Mouse (Mus musculus): ENCODE measurements at regions not wholly inside any gene's neighbourhood (a gene's known extent, or its start where the extent isn't known, plus 50 kb on each side); places are given as distances from the start of the nearest gene placed in this dataset.
A peak's percentile ranks its signal among the peaks of the same experiment; 100 is the strongest.

DNA sequence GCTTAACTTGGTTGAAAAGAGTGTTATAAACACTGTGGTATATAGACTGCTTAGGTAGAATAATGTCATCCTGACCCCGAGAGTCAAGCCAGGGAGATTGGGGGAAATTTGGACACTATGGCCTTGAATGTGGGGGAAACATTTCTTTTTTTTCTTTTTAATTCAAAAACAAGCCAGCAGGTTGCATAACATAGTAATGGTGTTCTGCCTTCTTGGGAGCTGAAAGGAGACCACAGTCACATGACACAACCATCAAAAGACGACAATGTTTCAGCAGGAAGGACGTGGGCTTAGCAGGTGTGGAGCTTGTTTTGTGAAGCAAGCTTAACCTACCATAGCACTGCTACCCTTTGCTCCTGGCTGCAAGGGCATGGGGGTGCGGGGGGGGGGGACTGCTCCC lies 306.3 kb upstream of the Klf3 start:
- DNase-seq (ENCODE audit: low read depth, low spot score), result peak; percentile 88

DNA sequence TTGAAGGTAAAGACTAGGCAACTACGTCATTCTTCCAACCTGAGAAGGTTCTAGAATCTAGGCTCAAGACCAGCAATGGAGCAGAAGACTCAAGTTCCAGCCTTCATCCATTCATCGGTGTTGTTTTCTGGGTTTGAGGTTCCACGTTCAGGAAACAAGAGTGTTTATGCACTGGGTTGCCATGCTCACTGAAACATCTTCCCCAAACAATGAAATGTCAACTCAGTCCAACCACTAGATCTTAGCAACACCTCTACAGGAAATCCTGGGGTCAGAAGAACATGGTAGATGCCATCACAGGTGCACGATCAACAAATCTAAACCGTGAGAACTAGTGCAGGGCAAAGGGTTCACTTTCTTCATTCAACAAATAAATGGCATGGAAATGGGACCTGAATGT lies 304.8 kb upstream of the Klf3 start:
- DNase-seq (ENCODE audit: low read depth, low spot score), result peak; percentile 85

DNA sequence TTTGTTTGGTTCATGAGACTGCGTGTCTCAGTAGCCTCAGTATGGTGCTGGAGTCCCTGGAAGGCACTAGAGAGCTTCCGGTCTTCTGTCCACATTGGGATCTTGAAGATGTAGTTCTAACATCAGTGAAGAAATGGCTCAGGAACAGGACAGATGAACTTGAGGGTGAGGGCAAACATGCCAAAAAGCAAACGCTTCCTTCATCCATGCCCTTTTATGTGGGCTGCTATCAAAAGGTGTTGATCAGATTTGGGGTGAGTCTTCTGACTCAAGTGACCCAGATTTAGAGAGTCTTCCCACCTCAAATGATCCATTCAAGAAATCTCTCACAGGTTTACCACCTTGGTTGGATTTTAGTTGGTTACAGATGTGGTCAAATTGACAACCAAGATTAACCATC lies 304.1 kb upstream of the Klf3 start:
- peak; percentile 29 for DNase-seq (ENCODE audit: low read depth, low spot score)

DNA sequence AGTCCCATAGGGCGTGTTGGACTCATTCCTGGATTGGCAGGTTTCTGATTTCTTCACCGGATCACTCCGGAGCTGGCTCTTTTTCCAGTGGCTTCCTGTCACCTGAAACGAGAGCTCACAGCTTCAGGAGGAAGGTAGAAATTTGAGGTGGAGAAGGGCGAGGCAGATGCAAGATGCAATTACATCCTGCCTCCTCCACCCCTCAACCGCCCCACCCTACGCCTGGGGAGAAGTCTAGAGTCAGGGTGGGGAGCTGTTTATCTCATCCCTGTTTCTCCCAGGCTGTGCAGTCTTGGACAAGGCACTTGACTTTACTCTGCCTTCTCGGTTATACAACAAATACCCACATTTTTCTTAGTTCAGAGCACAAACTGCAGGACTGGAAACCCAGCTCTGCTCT lies 302.8 kb upstream of the Klf3 start:
- DNase-seq (ENCODE audit: low read depth, low spot score), result peak; percentile 34

DNA sequence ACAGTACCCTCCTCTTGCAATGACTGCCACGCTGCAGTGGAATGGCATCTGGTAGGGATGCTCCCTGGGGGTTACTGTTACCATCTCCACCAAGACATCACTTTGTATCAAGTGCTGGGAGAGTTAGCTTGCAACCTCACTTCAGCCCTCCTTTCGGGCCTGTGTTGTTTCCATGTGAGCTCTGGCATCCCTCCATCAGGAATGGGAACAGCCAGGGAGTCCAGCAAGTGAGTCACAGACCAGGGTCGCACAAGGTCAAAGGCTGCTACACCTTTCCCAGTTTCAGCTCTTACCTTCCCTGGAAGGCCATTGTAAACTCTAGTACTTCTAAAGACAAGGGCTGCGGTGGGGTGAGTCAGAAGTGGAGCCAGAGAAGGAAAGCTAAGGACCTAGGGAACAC lies 302.3 kb upstream of the Klf3 start:
- DNase-seq (ENCODE audit: low read depth, low spot score), result no peak

GRCm38 (mm10) chr5:64501746-64502145 lies 301.4 kb upstream of the Klf3 start:
- DNase-seq (ENCODE audit: low read depth, low spot score), result no peak

DNA sequence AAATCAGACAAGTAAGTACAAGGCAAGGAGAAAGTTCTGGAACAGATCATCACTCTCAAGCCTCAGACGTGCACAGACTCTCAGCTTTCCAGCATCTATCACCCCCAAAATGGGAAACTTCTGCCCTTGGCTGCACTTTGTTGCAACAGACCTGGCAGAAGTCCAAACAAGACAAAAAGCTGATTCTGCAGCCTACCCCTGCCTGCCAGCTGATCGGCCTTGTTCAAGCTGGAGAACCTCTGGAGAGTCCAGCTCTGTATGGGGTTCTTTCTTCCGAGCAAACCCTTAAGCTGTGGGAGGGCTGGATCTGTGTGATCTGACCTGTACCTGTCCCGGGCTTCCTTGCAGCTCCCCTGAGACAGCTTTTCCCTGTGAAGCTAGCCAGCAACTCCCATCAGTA lies 299.7 kb upstream of the Klf3 start:
- DNase-seq (ENCODE audit: low read depth, low spot score), result peak; percentile 7

DNA sequence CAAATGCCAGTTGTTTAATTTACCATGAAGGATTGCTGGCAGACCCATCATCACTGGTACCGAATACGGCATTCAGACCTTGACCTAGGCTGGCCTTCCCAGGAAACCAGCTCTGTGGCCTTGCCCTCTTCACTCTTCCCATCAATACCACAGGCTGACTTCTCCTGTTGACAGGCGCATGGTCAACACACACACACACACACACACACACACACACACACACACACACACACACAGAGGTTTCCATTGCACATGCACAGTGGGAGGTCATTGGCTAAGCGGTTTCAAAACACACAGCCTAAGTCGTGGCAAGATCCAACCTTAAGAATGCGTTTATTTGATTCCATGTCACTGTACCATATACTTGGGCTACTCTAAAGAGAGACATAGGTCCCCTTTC lies 298.7 kb upstream of the Klf3 start:
- DNase-seq (ENCODE audit: low read depth, low spot score), result no peak

- DNase-seq (ENCODE audit: low read depth, low spot score), result peak; percentile 79
Observed at GRCm38 (mm10) chr5:64505227-64505834, 297.9 kb upstream of the Klf3 start.

- DNase-seq (ENCODE audit: low read depth, low spot score), result peak; percentile 86
Observed at GRCm38 (mm10) chr5:64505835-64506600, 297.2 kb upstream of the Klf3 start.

DNA sequence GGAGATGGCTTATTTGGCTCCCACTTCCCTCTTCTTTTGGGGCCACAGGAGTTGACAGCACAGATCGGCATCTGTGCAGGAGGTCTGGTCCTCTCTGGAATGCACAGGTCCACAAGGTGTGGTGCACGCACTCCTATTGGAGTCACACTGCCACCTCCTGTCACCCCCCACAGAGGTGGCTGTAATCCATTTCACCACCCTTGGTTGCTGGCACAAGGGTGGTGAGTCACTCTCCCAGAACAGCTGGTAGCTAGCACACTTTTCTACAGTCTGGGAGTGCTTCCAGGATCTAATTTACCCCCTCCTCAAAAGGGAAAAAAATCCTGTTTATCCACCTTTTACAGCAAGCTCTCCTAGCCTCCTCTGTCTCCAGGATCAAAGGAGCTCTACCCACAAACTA lies 294.6 kb upstream of the Klf3 start:
- DNase-seq (ENCODE audit: low read depth, low spot score), result no peak

DNA sequence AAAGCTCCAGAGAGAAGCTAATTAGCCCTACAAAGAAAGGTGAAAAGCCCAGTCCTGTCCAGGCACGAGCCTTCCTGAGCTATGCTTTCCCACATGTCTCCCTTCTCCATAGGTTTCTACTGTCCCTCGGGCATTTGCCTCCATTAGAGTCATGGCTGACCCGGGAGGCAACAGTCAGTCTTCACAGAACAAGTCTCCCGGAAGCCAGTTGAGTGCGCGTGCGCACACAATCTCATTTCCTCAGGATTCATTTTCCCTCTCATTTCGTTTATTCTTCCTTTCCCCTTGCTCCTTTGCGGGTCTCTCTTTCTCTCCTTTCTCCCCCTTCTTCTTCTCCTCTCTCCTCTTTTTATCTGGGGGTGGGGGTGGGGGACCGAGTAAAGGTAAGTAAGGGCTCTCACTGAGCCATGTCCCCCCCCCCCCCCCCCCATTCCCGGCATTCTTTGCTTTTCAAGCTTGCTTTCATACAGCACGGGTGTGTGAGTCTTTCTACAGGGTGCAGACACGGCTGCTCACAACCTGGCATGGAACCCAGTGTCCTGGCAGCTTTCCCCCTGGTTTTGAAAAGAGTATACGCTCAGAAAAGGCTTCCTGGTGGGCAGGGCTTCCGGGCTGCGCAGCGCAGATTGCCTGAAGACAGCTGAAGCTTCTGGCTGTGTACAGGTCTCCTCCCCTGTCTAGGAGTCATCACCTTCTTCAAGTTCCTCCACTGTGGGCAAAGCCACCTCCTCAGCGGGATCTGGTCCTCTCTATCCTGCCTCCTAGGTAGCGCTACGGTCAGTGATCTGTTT lies 289.8 kb upstream of the Klf3 start:
- peak; percentile 13 for DNase-seq (ENCODE audit: low read depth, low spot score)

GRCm38 (mm10) chr5:64516115-64516665 lies 287.0 kb upstream of the Klf3 start:
- no peak for DNase-seq (ENCODE audit: low read depth, low spot score)

- peak; percentile 18 for DNase-seq (ENCODE audit: low read depth, low spot score)
Observed at GRCm38 (mm10) chr5:64517241-64517640, 285.9 kb upstream of the Klf3 start.

- no peak for DNase-seq (ENCODE audit: low read depth, low spot score)
Observed at GRCm38 (mm10) chr5:64517835-64518234, 285.4 kb upstream of the Klf3 start.

GRCm38 (mm10) chr5:64519036-64519435 lies 284.2 kb upstream of the Klf3 start:
- DNase-seq (ENCODE audit: low read depth, low spot score), result peak; percentile 54

- no peak for DNase-seq (ENCODE audit: low read depth, low spot score)
Observed at GRCm38 (mm10) chr5:64519731-64520130, 283.5 kb upstream of the Klf3 start.

GRCm38 (mm10) chr5:64521401-64521800 lies 281.8 kb upstream of the Klf3 start:
- no peak for DNase-seq (ENCODE audit: low read depth, low spot score)

- DNase-seq (ENCODE audit: low read depth, low spot score), result peak; percentile 13
Observed at GRCm38 (mm10) chr5:64521969-64522368, 281.2 kb upstream of the Klf3 start.

GRCm38 (mm10) chr5:64526521-64526920 lies 276.7 kb upstream of the Klf3 start:
- no peak for DNase-seq (ENCODE audit: low read depth, low spot score)

GRCm38 (mm10) chr5:64527962-64528361 lies 275.2 kb upstream of the Klf3 start:
- no peak for DNase-seq (ENCODE audit: low read depth, low spot score)

DNA sequence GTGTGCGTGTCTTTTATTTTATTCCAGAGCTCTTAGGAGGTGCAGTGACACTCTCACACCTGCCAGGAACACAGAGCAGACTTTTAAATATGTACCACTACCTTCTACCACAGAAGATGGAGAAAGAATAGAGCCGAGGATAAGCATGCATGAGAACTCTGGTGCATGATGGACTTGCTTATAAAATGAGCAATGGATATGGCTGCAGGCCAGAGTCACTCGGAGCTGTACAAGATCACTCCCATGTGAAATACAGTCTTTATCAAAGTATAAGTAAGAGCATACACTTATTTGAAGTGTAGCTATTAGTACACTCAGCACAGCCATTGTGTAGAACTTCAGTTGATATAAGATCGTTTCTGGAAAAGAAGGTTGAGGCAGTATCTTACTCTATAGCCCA lies 268.8 kb upstream of the Klf3 start:
- DNase-seq (ENCODE audit: low read depth, low spot score), result no peak
